Mouse (Mus musculus) ES-E14 (cell line): ENCODE measurements around the gene Sirt2. TPM values are rescaled to one million over a fixed set of nuclear protein-coding genes. Genes with fewer than 3 reads are reported as not detected.
A peak's percentile ranks its signal among the peaks of the same experiment; 100 is the strongest.

Experiments used
- DNase-seq: peaks from one replicate; pipeline ENCODE4 v3.0.0-alpha.2; 2013; ENCODE audit warnings: low read depth, low spot score
- H3K27ac ChIP-seq: 2 replicates; pipeline ENCODE4 v1.5.1; 2012; ENCODE audit warnings: low read depth, mild to moderate bottlenecking, low read length, moderate library complexity, mixed read lengths; ENCODE audit not compliant: poor library complexity, insufficient read depth, severe bottlenecking
- H3K36me3 ChIP-seq: 2 replicates; pipeline ENCODE4 v1.6.1; 2012; ENCODE audit warnings: mild to moderate bottlenecking, low read length, moderate library complexity, mixed read lengths; ENCODE audit not compliant: control insufficient read depth, poor library complexity, insufficient read depth, severe bottlenecking
- H3K4me1 ChIP-seq, 2 experiments: fragments of 150-350 bp in 1 of 2; sonication (generic) in 1 of 2; 2 replicates each; pipeline ENCODE4 v1.6.1; 2012; ENCODE audit warnings: low read length in 2 of 2, mild to moderate bottlenecking in 1 of 2, mixed read lengths in 1 of 2; ENCODE audit not compliant: control insufficient read depth in 2 of 2, insufficient read depth in 2 of 2, poor library complexity in 1 of 2
- H3K4me3 ChIP-seq, 2 experiments: fragments of 150-350 bp in 1 of 2; sonication (generic) in 1 of 2; 2 replicates each; pipeline ENCODE4 v1.5.1; 2012; ENCODE audit warnings: low read length in 2 of 2, low read depth in 1 of 2, mild to moderate bottlenecking in 1 of 2, mixed read lengths in 1 of 2; ENCODE audit not compliant: insufficient read depth in 1 of 2, poor library complexity in 1 of 2, severe bottlenecking in 1 of 2
- H3K9ac ChIP-seq: 2 replicates; pipeline ENCODE4 v1.6.1; 2012; ENCODE audit warnings: low read depth, mild to moderate bottlenecking, low read length, mixed read lengths; ENCODE audit not compliant: poor library complexity, insufficient read depth, severe bottlenecking
- H3K9me3 ChIP-seq: fragments of 150-350 bp; sonication (generic); 2 replicates; pipeline ENCODE4 v1.6.1; 2012; ENCODE audit warnings: low read depth, mild to moderate bottlenecking, low read length; ENCODE audit not compliant: control insufficient read depth, insufficient read depth
- CHD2 ChIP-seq: IDR thresholded peaks from 2 replicates; pipeline ENCODE4 v1.6.1; 2014; ENCODE audit warnings: mild to moderate bottlenecking, low read depth, low read length, inconsistent platforms
- HCFC1 ChIP-seq: IDR thresholded peaks from 2 replicates; pipeline ENCODE4 v1.6.1; 2012; ENCODE audit warnings: low read length, inconsistent platforms, borderline replicate concordance; ENCODE audit not compliant: insufficient read depth
- MAFK ChIP-seq: IDR thresholded peaks from 2 replicates; pipeline ENCODE4 v1.6.1; 2014; ENCODE audit warnings: mild to moderate bottlenecking, low read depth, low read length, inconsistent platforms; ENCODE audit not compliant: insufficient read depth
- ZC3H11A ChIP-seq: IDR thresholded peaks from 2 replicates; pipeline ENCODE4 v1.6.1; 2012; ENCODE audit warnings: low read depth, mild to moderate bottlenecking, inconsistent platforms, low read length, borderline replicate concordance
- ZNF384 ChIP-seq: IDR thresholded peaks from 2 replicates; pipeline ENCODE4 v1.6.1; 2012; ENCODE audit warnings: low read depth, low read length, inconsistent platforms
- in situ Hi-C, 2 experiments: fragments of 600-800 bp; cut with MboI; formaldehyde crosslinking; loops; one replicate each; pipeline ENCODE4 v1.15.1; 2025; ENCODE audit warnings: low sequenced_read_pairs in 2 of 2, inconsistent platforms in 1 of 2; ENCODE audit not compliant: unreplicated experiment in 2 of 2
- total RNA-seq: library from RNA; depleted of rRNA; stranded (reverse); fragments of 300-350 nt; gene quantifications from 2 replicates; pipeline ENCODE4 v1.2.3, GENCODE M21; 2012

Sirt2 gene
- total RNA-seq, 1 experiment = 14.8 TPM

GRCm38 (mm10) chr7:28793834-28794233, 27.3 kb downstream of the Sirt2 start:
- TF ChIP-seq CHD2 (no peak), HCFC1 (no peak), MAFK (no peak), ZNF384 (no peak), ZC3H11A (no peak)
- H3K4me3 ChIP-seq = no peak overlapping the region
- in situ Hi-C loops = no loop called here
- peaks cover 12% of the 10 kb centered on the region for H3K36me3 ChIP-seq
- no peak overlapping the region for H3K9ac ChIP-seq
- peaks cover 7 to 35% of the 10 kb centered on the region in 2 experiments for H3K4me1 ChIP-seq
- no peak for DNase-seq
- H3K9me3 ChIP-seq = no peaks in the 10 kb centered on the region
- H3K27ac ChIP-seq = no peak overlapping the region

GRCm38 (mm10) chr7:28794496-28794895, 28.0 kb downstream of the Sirt2 start:
- Histone ChIP-seq H3K4me1 (peaks cover 7 to 31% of the 10 kb centered on the region in 2 experiments), H3K9ac (no peak overlapping the region), H3K27ac (no peak overlapping the region), H3K4me3 (no peak overlapping the region), H3K36me3 (peaks cover 17% of the 10 kb centered on the region), H3K9me3 (no peaks in the 10 kb centered on the region)
- in situ Hi-C loops = no loop called here
- TF ChIP-seq MAFK = no peak
- TF ChIP-seq CHD2 = no peak
- no peak for TF ChIP-seq ZNF384
- no peak for TF ChIP-seq HCFC1
- no peak for TF ChIP-seq ZC3H11A
- DNase-seq = no peak

GRCm38 (mm10) chr7:28795832-28796231, 29.3 kb downstream of the Sirt2 start:
- TF ChIP-seq ZNF384 (no peak), ZC3H11A (no peak), MAFK (no peak), CHD2 (no peak), HCFC1 (no peak)
- H3K4me3 ChIP-seq = peak overlapping the region; percentile 81 to 84
- H3K4me1 ChIP-seq = peaks cover 0 to 22% of the 10 kb centered on the region in 2 experiments; a peak in 3 of 4 replicates
- no peak for DNase-seq
- H3K36me3 ChIP-seq = peaks cover 17% of the 10 kb centered on the region
- no peaks in the 10 kb centered on the region for H3K9me3 ChIP-seq
- peak overlapping the region; percentile 63; the same call in 1 of the 2 replicates for H3K27ac ChIP-seq
- in situ Hi-C loops = no loop called here
- H3K9ac ChIP-seq = peak overlapping the region; percentile 86

- TF ChIP-seq CHD2 (no peak), ZC3H11A (peak; percentile 20; the same call in 1 of the 2 replicates)
- no peaks in the 10 kb centered on the region for H3K9me3 ChIP-seq
- H3K4me1 ChIP-seq = peaks cover 2 to 25% of the 10 kb centered on the region in 2 experiments
- in situ Hi-C loops = no loop called here
- peak overlapping the region; percentile 86 for H3K9ac ChIP-seq
- peak overlapping the region; percentile 81 to 84 for H3K4me3 ChIP-seq
- peak; percentile 63 for DNase-seq
- peaks cover 17% of the 10 kb centered on the region for H3K36me3 ChIP-seq
- H3K27ac ChIP-seq = peak overlapping the region; percentile 63; the same call in 1 of the 2 replicates
These were observed 30.0 kb downstream of the Sirt2 start for GRCm38 (mm10) chr7:28796562-28796975.

- in situ Hi-C loops = no loop called here
- Histone ChIP-seq H3K27ac (no peak overlapping the region), H3K9me3 (no peaks in the 10 kb centered on the region), H3K4me1 (peaks cover 17 to 20% of the 10 kb centered on the region in 2 experiments), H3K9ac (no peak overlapping the region), H3K36me3 (peaks cover 17% of the 10 kb centered on the region), H3K4me3 (no peak overlapping the region)
- no peak for TF ChIP-seq CHD2
- TF ChIP-seq ZC3H11A = no peak
- TF ChIP-seq HCFC1 = no peak
- TF ChIP-seq ZNF384 = no peak
- no peak for TF ChIP-seq MAFK
- no peak for DNase-seq
These were observed 33.5 kb downstream of the Sirt2 start for GRCm38 (mm10) chr7:28799994-28800393.
